In the genomic region with DNA sequence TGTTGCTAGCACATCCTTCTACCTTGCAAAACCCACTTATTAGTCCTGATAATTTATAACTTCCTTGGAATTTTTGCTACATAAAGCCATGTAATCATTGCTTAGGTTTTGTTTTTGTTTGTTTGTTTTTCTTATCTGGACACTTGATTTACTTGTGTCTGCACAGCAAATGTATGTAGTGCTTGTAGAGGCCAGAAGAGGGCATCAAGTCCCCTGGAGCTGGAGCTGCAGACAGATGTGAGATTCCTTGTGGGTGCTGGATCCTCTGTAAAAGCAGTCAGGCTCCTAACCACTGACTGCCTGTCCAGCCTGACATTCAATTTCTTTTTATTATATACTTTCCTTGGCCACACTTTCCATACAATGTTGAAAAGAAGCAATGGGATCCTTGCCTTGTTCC, we compare ENCODE assay signal across 10 mouse cellular contexts. TPM values are rescaled to one million over a fixed set of nuclear protein-coding genes. Genes with fewer than 3 reads are reported as not detected.
A peak's percentile ranks its signal among the peaks of the same experiment; 100 is the strongest.
DNase-seq lines count a peak whose midpoint lies in the region; ATAC-seq and TF ChIP-seq lines count a peak whose summit lies in the region.
"Had no signal": no experiment of that assay in that cellular context is flagged by ENCODE, and none has a peak within 500 bp of the region (broad histone marks: within the 10 kb centered on the region; RNA-seq: fewer than 3 reads in every experiment).

No protein-coding gene starts in this region.

- TF ChIP-seq POLR2A in liver, adult 2 months (IDR thresholded peaks at IDR 0.05; ENCODE audit: extremely low read depth, insufficient read depth, low read length): no peak
- no peak for TF ChIP-seq POLR2A in embryonic fibroblast, embryonic 13.5 days (IDR thresholded peaks at IDR 0.05; ENCODE audit: low read depth, low read length)

- H3K27ac ChIP-seq in liver, adult 2 months (replicated peaks; ENCODE audit: insufficient read depth, low read depth, low read length): no peak overlapping the region
- H3K27ac ChIP-seq in liver, embryonic 12.5 days: no peak overlapping the region
- H3K27ac ChIP-seq in embryonic fibroblast, embryonic 13.5 days (ENCODE audit: insufficient read depth, low read length): no peak overlapping the region

- H3K4me1 ChIP-seq in liver, adult 2 months (ENCODE audit: control insufficient read depth, insufficient read depth, low read length): no peaks in the 10 kb centered on the region
- H3K4me1 ChIP-seq in liver, embryonic 12.5 days: peaks cover 44% of the 10 kb centered on the region
- H3K4me1 ChIP-seq in embryonic fibroblast, embryonic 13.5 days (ENCODE audit: control insufficient read depth, insufficient read depth, low read length): no peaks in the 10 kb centered on the region

- H3K27me3 ChIP-seq in liver, adult 2 months (ENCODE audit: control insufficient read depth, insufficient read depth, low read length): no peaks in the 10 kb centered on the region
- H3K27me3 ChIP-seq in liver, embryonic 12.5 days (replicated peaks): no peaks in the 10 kb centered on the region
- H3K27me3 ChIP-seq: liver, embryonic 15.5 days had no signal

- no peak overlapping the region for H3K4me2 ChIP-seq in liver, embryonic 12.5 days
- H3K4me2 ChIP-seq: liver, embryonic 15.5 days had no signal

- TF ChIP-seq CTCF in liver, adult 2 months (IDR thresholded peaks at IDR 0.05; ENCODE audit: low read depth, low read length): peak; percentile 60
- TF ChIP-seq CTCF in embryonic fibroblast, embryonic 13.5 days (IDR thresholded peaks at IDR 0.05; ENCODE audit: borderline replicate concordance, insufficient read depth, low read length): peak; percentile 39; the same call in 1 of the 2 replicates

- no peak overlapping the region for H3K9ac ChIP-seq in liver, adult 2 months (ENCODE audit: low read depth, low read length)
- H3K9ac ChIP-seq in liver, embryonic 12.5 days: no peak overlapping the region
- H3K9ac ChIP-seq: liver, embryonic 15.5 days had no signal

- no peak for ATAC-seq in liver, embryonic 12.5 days
- peak; percentile 17; the same call in 1 of the 2 replicates for ATAC-seq in neutrophil, adult 5-6 weeks (ENCODE audit: extremely low read depth, insufficient number of reproducible peaks, low FRiP score, poor library complexity, severe bottlenecking)

- peaks cover 5% of the 10 kb centered on the region for H3K36me3 ChIP-seq in liver, adult 2 months (ENCODE audit: control insufficient read depth, insufficient read depth, low read length)
- H3K36me3 ChIP-seq in liver, embryonic 12.5 days: peaks cover 19% of the 10 kb centered on the region

- no peaks in the 10 kb centered on the region for H3K9me3 ChIP-seq in liver, embryonic 12.5 days (replicated peaks)
- H3K9me3 ChIP-seq: liver, embryonic 15.5 days had no signal

- peak; percentile 46 for DNase-seq in adrenal gland, postnatal 10 days
- DNase-seq in adrenal gland, postnatal 4 days (ENCODE audit: low spot score in 2 of 2): no peak
- peak; percentile 26 for DNase-seq in liver, adult 2 months (ENCODE audit: extremely low read depth, low read depth, low spot score)
- DNase-seq in urinary bladder, postnatal 4 days (ENCODE audit: low spot score in 2 of 2): no peak
- DNase-seq in right cerebral cortex, postnatal 25 days: no peak

- H3K4me3 ChIP-seq in liver, adult 2 months (ENCODE audit: insufficient read depth, low read depth, low read length): no peak overlapping the region
- H3K4me3 ChIP-seq in liver, embryonic 12.5 days: no peak overlapping the region
- no peak overlapping the region for H3K4me3 ChIP-seq in embryonic fibroblast, embryonic 13.5 days (ENCODE audit: insufficient read depth, low read length)
- H3K4me3 ChIP-seq: erythroblast, embryonic 14.5 days; liver, embryonic 15.5 days had no signal

- peaks cover 3% of the 10 kb centered on the region for H3K79me2 ChIP-seq in liver, adult 2 months (ENCODE audit: control insufficient read depth, insufficient read depth, low read length)

RNA-seq across cellular contexts. Expression of a gene that starts 21.8 kb away (rescaled TPM):
- total RNA-seq in adrenal gland, postnatal 10 days (2021): 1 to 10 TPM; 5.9 to 7.0 TPM
- 10 to 100 TPM; 10.7 to 14.5 TPM for total RNA-seq in adrenal gland, postnatal 4 days (2021)
- 9.1 and 11.9 TPM in 2 replicates for total RNA-seq in liver, adult 2 months (2014; rRNA removed)
- 16.9 and 20.5 TPM in 2 replicates for polyA plus RNA-seq in liver, adult 2 months (2012; rRNA removed)
- polyA plus RNA-seq in liver, embryonic 12.5 days (2016; fragmentation: Nextera tagmentation; extraction: Ambion mirVana): 4.0 and 5.0 TPM in 2 replicates
- polyA plus RNA-seq in embryonic fibroblast, embryonic 13.5 days (2011; ENCODE audit: insufficient read length, low read depth, missing spikeins): 5.4 and 7.1 TPM in 2 replicates
- total RNA-seq in neutrophil, adult 5-6 weeks (2017): 105 and 107 TPM in 2 replicates

RNA-seq across cellular contexts. Expression of a gene that starts 26.1 kb away (rescaled TPM):
- 100 to 1,000 TPM; 135 to 182 TPM for total RNA-seq in adrenal gland, postnatal 10 days (2021)
- 100 to 1,000 TPM; 215 to 240 TPM for total RNA-seq in adrenal gland, postnatal 4 days (2021)
- total RNA-seq in liver, adult 2 months (2014; rRNA removed): 30.6 and 30.9 TPM in 2 replicates
- 29.9 and 39.3 TPM in 2 replicates for polyA plus RNA-seq in liver, adult 2 months (2012; rRNA removed)
- polyA plus RNA-seq in liver, embryonic 12.5 days (2016; fragmentation: Nextera tagmentation; extraction: Ambion mirVana): 164 and 166 TPM in 2 replicates
- polyA plus RNA-seq in embryonic fibroblast, embryonic 13.5 days (2011; ENCODE audit: insufficient read length, low read depth, missing spikeins): 189 and 191 TPM in 2 replicates
- 399 and 418 TPM in 2 replicates for total RNA-seq in neutrophil, adult 5-6 weeks (2017)

RNA-seq across cellular contexts. Expression of a gene that starts 33.6 kb away (rescaled TPM):
- total RNA-seq in adrenal gland, postnatal 10 days (2021): 10 to 100 TPM; 10.6 to 16.1 TPM
- 10 to 100 TPM; 28.0 to 28.4 TPM for total RNA-seq in adrenal gland, postnatal 4 days (2021)
- total RNA-seq in liver, adult 2 months (2014; rRNA removed): 6.2 and 7.7 TPM in 2 replicates
- polyA plus RNA-seq in liver, adult 2 months (2012; rRNA removed): 6.2 and 13.4 TPM in 2 replicates
- polyA plus RNA-seq in liver, embryonic 12.5 days (2016; fragmentation: Nextera tagmentation; extraction: Ambion mirVana): 7.4 and 10.9 TPM in 2 replicates
- 12.5 and 13.9 TPM in 2 replicates for polyA plus RNA-seq in embryonic fibroblast, embryonic 13.5 days (2011; ENCODE audit: insufficient read length, low read depth, missing spikeins)
- 69.4 and 75.8 TPM in 2 replicates for total RNA-seq in neutrophil, adult 5-6 weeks (2017)
- polyA plus RNA-seq: erythroblast, embryonic 14.5 days had no signal

Comparison
In these comparisons a context has a peak if more than half of its experiments do, and no peak if none do; other contexts are left out.
1. DNase-seq: peak in adrenal gland, postnatal 10 days (single experiment) and liver, adult 2 months (single experiment); none in adrenal gland, postnatal 4 days (0 of 2), urinary bladder, postnatal 4 days (0 of 2) and right cerebral cortex, postnatal 25 days (single experiment).